Mouse (Mus musculus) layer of hippocampus, adult 9-11 months (tissue): ENCODE measurements around the gene Sidt2.

ENCODE experiments used
- DNase-seq: peaks from one replicate; pipeline ENCODE4 v3.0.0; 2022

Sidt2 gene

GRCm38 (mm10) chr9:45946182-45946871 lies 8.7 kb downstream of the Sidt2 start:
- DNase-seq, result no peak

- no peak for DNase-seq
Observed at GRCm38 (mm10) chr9:45945721-45946120, 9.3 kb downstream of the Sidt2 start.

GRCm38 (mm10) chr9:45944506-45945400 lies 10.3 kb downstream of the Sidt2 start:
- no peak for DNase-seq

- no peak for DNase-seq
Observed at GRCm38 (mm10) chr9:45943628-45944505, 11.2 kb downstream of the Sidt2 start.

GRCm38 (mm10) chr9:45942916-45943315 lies 12.1 kb downstream of the Sidt2 start:
- no peak for DNase-seq

- DNase-seq, result no peak
Observed at GRCm38 (mm10) chr9:45942464-45942863, 12.6 kb downstream of the Sidt2 start.

- no peak for DNase-seq
Observed at GRCm38 (mm10) chr9:45941329-45941888, 13.6 kb downstream of the Sidt2 start.

GRCm38 (mm10) chr9:45939794-45940193 lies 15.3 kb downstream of the Sidt2 start:
- no peak for DNase-seq

- DNase-seq, result no peak
Observed at GRCm38 (mm10) chr9:45938952-45939637, 16.0 kb downstream of the Sidt2 start.

- DNase-seq, result no peak
Observed at GRCm38 (mm10) chr9:45938088-45938487, 17.0 kb downstream of the Sidt2 start.

- DNase-seq, result peak; percentile 40
Observed at GRCm38 (mm10) chr9:45936883-45937282, 18.2 kb downstream of the Sidt2 start.

- DNase-seq, result no peak
Observed at GRCm38 (mm10) chr9:45935628-45936210, 19.3 kb downstream of the Sidt2 start, which contains the start of gene Tagln. Tagln (minus strand) TSS chr9:45936058.

- DNase-seq, result peak; percentile 60
Observed at GRCm38 (mm10) chr9:45932571-45933415, 22.3 kb downstream of the Sidt2 start.

GRCm38 (mm10) chr9:45931958-45932357 lies 23.1 kb downstream of the Sidt2 start:
- no peak for DNase-seq

GRCm38 (mm10) chr9:45929285-45929684 lies 25.8 kb downstream of the Sidt2 start:
- no peak for DNase-seq

GRCm38 (mm10) chr9:45919895-45920294 lies 35.2 kb downstream of the Sidt2 start:
- DNase-seq, result no peak

- peak; percentile 62 for DNase-seq
Observed at GRCm38 (mm10) chr9:45917041-45917934, 37.8 kb downstream of the Sidt2 start.

- DNase-seq, result no peak
Observed at GRCm38 (mm10) chr9:45915659-45916058, 39.4 kb downstream of the Sidt2 start.

GRCm38 (mm10) chr9:45911673-45912072 lies 43.4 kb downstream of the Sidt2 start:
- DNase-seq, result no peak

- no peak for DNase-seq
Observed at GRCm38 (mm10) chr9:45910995-45911394, 44.1 kb downstream of the Sidt2 start.
